Mouse (Mus musculus): ENCODE results near the gene Lce3d.

Gene Lce3d

DNA sequence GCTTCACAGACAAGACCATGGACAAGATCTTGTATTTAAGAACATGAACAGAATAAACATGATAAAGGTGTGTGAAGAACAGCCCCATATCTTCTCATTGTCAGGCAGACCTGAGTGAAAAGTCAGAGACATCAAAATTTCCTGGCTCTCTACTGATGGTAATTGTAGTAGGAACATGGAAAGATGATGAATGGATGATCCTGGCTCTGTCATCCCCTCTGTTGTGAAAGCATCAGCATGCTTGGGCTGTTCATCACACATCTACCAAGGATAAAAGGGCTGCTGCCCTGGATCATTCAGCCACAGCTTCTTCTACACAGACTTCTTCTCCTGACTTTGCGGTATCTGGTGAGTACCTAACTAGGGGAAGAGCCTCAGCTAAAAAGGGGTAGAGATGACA lies at the start of gene Lce3d:
TSS of gene Lce3d (plus strand) at position 301 of the 400 bp plus-strand sequence.
- no peak for DNase-seq

DNA sequence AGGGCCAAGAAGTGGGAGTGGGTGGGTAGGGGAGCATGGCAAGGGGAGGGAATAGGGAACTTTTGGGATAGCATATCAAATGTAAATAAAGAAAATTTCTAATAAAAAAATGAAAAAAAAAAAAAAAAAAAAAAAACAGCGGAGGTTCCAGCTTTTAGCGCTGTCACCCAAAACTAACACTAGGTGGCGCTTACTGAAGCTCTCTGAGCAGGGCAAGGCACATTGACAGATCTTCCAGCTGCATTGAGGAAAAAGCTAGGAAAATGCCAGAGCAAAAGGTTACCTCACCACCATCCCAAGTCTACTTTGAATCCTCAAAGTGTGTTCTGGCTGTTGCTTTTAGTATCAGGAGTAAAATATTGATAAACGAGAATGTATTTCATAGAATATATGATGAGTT lies 49.6 kb upstream of the Lce3d start:
- DNase-seq = no peak

GRCm38 (mm10) chr3:92920364-92920763 lies 36.8 kb upstream of the Lce3d start:
- DNase-seq = no peak

DNA sequence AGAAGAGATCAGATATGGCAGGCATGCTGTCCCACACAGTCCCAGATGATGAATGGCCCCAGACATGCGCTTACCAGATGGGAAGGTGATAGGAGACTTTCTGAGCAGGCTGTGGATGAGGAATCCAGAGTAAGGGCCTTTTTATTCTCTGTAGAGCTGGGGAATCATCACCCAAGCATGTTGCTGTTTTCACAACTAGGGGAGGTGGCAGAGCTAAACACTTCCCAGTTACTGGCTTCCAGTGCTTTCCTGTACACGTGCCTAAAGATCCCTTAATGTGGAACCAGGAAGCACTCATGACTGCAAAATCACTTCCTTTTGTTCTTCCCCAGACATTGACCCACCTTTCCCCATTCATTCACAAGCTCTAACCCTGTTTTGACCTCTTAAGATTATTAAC lies 31.1 kb upstream of the Lce3d start, which contains the start of gene Lce3a:
TSS of gene Lce3a (minus strand) at position 101 of the 400 bp plus-strand sequence.
- DNase-seq = no peak

DNA sequence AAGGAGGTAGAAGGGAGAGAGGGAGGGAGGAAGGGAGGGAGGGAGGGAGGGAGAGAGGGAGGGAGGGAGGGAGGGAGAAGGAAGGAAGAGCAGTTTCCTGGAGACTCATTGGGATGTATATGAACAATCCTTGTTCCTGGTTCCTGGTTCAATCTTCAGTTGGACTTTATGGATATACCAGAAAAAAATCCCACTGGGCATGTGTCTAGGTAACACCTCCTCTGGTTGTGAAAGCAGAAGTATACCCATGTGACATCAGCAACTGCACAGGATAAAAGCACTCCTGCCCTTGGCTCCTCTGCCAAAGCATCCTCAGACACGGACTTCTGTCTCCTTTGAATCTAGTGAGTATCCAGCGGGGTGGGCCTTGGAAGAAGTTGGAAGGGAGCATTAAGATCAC lies 24.5 kb upstream of the Lce3d start, which contains the start of gene Lce3b:
TSS of gene Lce3b (plus strand) at position 301 of the 400 bp plus-strand sequence.
- DNase-seq = no peak

DNA sequence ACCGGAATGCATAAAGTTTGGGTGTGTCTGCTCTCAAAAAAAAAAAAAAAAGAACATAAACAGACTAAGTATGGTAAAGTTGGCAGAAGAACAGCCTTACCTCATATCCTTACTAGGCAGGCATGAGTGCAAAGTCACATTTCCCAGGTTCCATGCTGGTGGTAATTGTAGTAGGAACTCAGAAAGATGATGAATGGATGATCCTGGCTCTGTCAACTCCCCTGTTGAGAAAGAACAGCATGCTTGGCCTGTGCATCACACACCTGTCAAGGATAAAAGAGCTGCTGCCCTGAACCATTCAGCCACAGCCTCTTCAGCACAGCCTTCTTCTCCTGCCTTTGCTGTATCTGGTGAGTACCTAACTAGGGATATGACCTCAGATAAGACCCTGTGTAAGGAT lies 13.0 kb upstream of the Lce3d start, which contains the start of gene Lce3c:
TSS of gene Lce3c (plus strand) at position 301 of the 400 bp plus-strand sequence.
- DNase-seq = no peak

DNA sequence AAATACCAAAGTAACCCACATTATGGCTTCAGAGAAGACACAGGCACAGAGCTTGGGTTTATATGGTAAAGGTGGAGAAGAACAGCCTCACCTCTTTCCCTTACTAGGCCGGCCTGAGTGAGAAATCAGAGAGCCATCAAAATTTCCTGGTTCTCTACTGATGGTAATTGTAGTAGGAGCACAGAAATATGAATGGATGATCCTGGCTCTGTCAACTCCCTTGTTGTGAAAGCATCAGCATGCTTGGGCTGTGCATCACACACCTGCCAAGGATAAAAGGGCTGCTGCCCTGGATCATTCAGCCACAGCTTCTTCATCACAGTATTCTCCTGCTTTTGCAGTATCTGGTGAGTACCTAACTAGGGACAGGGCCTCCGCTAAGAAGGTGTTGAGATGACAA lies 9.6 kb downstream of the Lce3d start, which contains the start of gene Lce3e:
TSS of gene Lce3e (plus strand) at position 301 of the 400 bp plus-strand sequence.
- DNase-seq = no peak

GRCm38 (mm10) chr3:92978484-92978883 lies 21.3 kb downstream of the Lce3d start:
- no peak for DNase-seq

- no peak for DNase-seq
Measured at GRCm38 (mm10) chr3:92991926-92992325, 34.7 kb downstream of the Lce3d start, which contains the start of gene Lce3f. Gene Lce3f (plus strand): TSS chr3:92992226.

GRCm38 (mm10) chr3:92998691-92999090 lies 41.5 kb downstream of the Lce3d start:
- DNase-seq = no peak

DNA sequence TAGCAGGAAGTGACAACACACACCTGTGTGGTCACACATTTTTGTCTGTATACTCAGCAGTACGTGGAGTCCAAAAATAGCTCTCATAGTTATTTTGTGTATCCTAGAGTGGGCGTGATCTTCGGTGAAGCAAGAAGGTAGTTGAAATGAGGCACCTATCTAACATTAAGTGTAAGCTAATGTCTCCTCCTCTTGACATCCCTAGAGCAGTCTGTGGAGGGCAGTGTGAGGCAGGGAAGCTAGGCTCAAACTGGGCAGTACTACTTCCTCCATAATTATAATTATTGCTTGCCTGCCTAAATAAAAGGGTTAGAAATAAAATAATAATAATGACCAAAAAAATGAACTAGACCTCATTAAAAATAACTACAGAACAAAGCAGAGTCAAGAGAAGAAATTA lies 43.4 kb downstream of the Lce3d start:
- no peak for DNase-seq

DNA sequence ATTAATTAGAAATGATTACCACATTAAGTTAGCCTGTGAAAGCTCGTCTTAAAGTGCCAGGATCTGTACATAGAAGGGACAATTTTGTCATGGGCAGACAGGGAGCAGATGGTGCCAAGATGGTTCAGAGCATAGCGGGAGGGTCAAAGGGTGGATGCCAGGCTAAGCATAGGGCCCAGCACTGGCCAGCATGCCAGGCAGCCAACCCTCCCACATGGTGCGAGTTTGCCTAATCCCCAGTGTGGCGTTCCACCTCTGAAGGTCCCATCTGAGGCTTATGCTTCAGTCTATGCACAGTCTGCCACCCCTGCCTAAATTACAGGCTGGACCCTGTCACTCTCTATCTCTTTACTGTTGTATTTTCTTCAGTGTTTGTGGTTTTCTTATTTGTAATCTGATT lies 45.7 kb downstream of the Lce3d start:
- DNase-seq = no peak
